Mouse (Mus musculus): ENCODE results near the gene Mthfd2. TPM values are rescaled to one million over a fixed set of nuclear protein-coding genes. Genes with fewer than 3 reads are reported as not detected.
A peak's percentile ranks its signal among the peaks of the same experiment; 100 is the strongest.

The Mthfd2 gene
- polyA plus RNA-seq, 1 experiment from 2014 or later, result 41.8 TPM

GRCm38 (mm10) chr6:83317108-83317741, 8.5 kb downstream of the Mthfd2 start:
- H3K9ac ChIP-seq (ENCODE audit: low read depth, low read length), result peak overlapping the region; percentile 87
- peaks cover 5% of the 10 kb centered on the region; the same call in 1 of the 2 replicates for H3K4me1 ChIP-seq (replicated peaks; ENCODE audit: control insufficient read depth, insufficient read depth, low read length)
- no peaks in the 10 kb centered on the region for H3K27me3 ChIP-seq (ENCODE audit: control insufficient read depth, insufficient read depth, low read length)
- peak overlapping the region; percentile 85 for H3K4me3 ChIP-seq (ENCODE audit: low read depth, low read length)
- ATAC-seq (ENCODE audit: low FRiP score) (peak; percentile 100), DNase-seq (ENCODE audit: low spot score) (peak; percentile 94)
- no peaks in the 10 kb centered on the region for H3K36me3 ChIP-seq (ENCODE audit: control insufficient read depth, insufficient read depth, low read length)
- H3K27ac ChIP-seq (ENCODE audit: low read depth, low read length), result no peak overlapping the region
- H3K9me3 ChIP-seq (ENCODE audit: control insufficient read depth, low read length), result no peaks in the 10 kb centered on the region
- WGBS, result under 1% methylated on average over 52 of the region's 52 CpGs
- H3K4me2 ChIP-seq (replicated peaks; ENCODE audit: low read depth, low read length), result peak overlapping the region; percentile 61

- WGBS, result 6% methylated on average over 10 of the region's 10 CpGs
- peak overlapping the region; percentile 85 for H3K4me3 ChIP-seq (ENCODE audit: low read depth, low read length)
- H3K9ac ChIP-seq (ENCODE audit: low read depth, low read length), result no peak overlapping the region
- H3K27ac ChIP-seq (ENCODE audit: low read depth, low read length), result no peak overlapping the region
- H3K27me3 ChIP-seq (ENCODE audit: control insufficient read depth, insufficient read depth, low read length), result no peaks in the 10 kb centered on the region
- DNase-seq (ENCODE audit: low spot score) (peak; percentile 61), ATAC-seq (ENCODE audit: low FRiP score) (no peak)
- H3K4me2 ChIP-seq (replicated peaks; ENCODE audit: low read depth, low read length), result peak overlapping the region; percentile 61
- H3K9me3 ChIP-seq (ENCODE audit: control insufficient read depth, low read length), result no peaks in the 10 kb centered on the region
- H3K36me3 ChIP-seq (ENCODE audit: control insufficient read depth, insufficient read depth, low read length), result no peaks in the 10 kb centered on the region
- H3K4me1 ChIP-seq (replicated peaks; ENCODE audit: control insufficient read depth, insufficient read depth, low read length), result peaks cover 5% of the 10 kb centered on the region; the same call in 1 of the 2 replicates
Measured at GRCm38 (mm10) chr6:83316022-83316421, 9.7 kb downstream of the Mthfd2 start.

DNA sequence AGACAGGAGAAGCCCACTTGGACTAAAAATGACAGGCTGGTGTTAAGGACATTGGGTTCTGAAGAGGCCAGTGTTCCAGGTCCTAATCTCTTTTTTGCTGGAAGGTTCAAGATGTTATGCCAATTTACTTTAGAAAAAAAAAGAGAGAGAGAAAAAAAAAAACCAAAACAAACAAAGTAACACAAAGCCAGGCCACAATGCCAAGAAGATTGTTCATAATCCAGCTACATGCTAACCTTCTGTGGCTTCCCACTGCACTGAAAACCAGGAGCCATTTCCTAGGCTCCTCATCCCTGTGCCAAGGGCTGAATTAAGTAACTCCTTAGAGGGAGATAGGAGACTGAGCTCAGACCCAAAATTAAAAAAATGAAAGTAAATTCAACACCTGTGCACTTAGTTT, 10.4 kb downstream of the Mthfd2 start:
- no peak for ATAC-seq (ENCODE audit: low FRiP score)
- H3K9me3 ChIP-seq (ENCODE audit: control insufficient read depth, low read length), result no peaks in the 10 kb centered on the region
- H3K4me3 ChIP-seq (ENCODE audit: low read depth, low read length), result no peak overlapping the region
- H3K4me2 ChIP-seq (replicated peaks; ENCODE audit: low read depth, low read length), result no peak overlapping the region; the same call in 1 of the 2 replicates
- H3K27ac ChIP-seq (ENCODE audit: low read depth, low read length), result no peak overlapping the region
- peaks cover 5% of the 10 kb centered on the region; the same call in 1 of the 2 replicates for H3K4me1 ChIP-seq (replicated peaks; ENCODE audit: control insufficient read depth, insufficient read depth, low read length)
- no peak overlapping the region for H3K9ac ChIP-seq (ENCODE audit: low read depth, low read length)
- no peak for DNase-seq (ENCODE audit: low spot score)
- no peaks in the 10 kb centered on the region for H3K27me3 ChIP-seq (ENCODE audit: control insufficient read depth, insufficient read depth, low read length)
- no peaks in the 10 kb centered on the region for H3K36me3 ChIP-seq (ENCODE audit: control insufficient read depth, insufficient read depth, low read length)

GRCm38 (mm10) chr6:83312514-83312913, 13.2 kb downstream of the Mthfd2 start:
- DNase-seq (ENCODE audit: low spot score) (no peak), ATAC-seq (ENCODE audit: low FRiP score) (no peak)
- Histone ChIP-seq H3K36me3 (ENCODE audit: control insufficient read depth, insufficient read depth, low read length) (no peaks in the 10 kb centered on the region), H3K27ac (ENCODE audit: low read depth, low read length) (no peak overlapping the region), H3K9me3 (ENCODE audit: control insufficient read depth, low read length) (no peaks in the 10 kb centered on the region), H3K4me1 (replicated peaks; ENCODE audit: control insufficient read depth, insufficient read depth, low read length) (peaks cover 5% of the 10 kb centered on the region; the same call in 1 of the 2 replicates), H3K9ac (ENCODE audit: low read depth, low read length) (no peak overlapping the region), H3K4me2 (replicated peaks; ENCODE audit: low read depth, low read length) (no peak overlapping the region), H3K4me3 (ENCODE audit: low read depth, low read length) (no peak overlapping the region), H3K27me3 (ENCODE audit: control insufficient read depth, insufficient read depth, low read length) (no peaks in the 10 kb centered on the region)
- WGBS, result 90% methylated on average over 8 of the region's 8 CpGs

- no peak overlapping the region for H3K4me2 ChIP-seq (replicated peaks; ENCODE audit: low read depth, low read length)
- no peaks in the 10 kb centered on the region for H3K9me3 ChIP-seq (ENCODE audit: control insufficient read depth, low read length)
- no peaks in the 10 kb centered on the region for H3K36me3 ChIP-seq (ENCODE audit: control insufficient read depth, insufficient read depth, low read length)
- 92% methylated on average over 7 of the region's 7 CpGs for WGBS
- DNase-seq (ENCODE audit: low spot score) (no peak), ATAC-seq (ENCODE audit: low FRiP score) (no peak)
- no peak overlapping the region for H3K27ac ChIP-seq (ENCODE audit: low read depth, low read length)
- no peak overlapping the region for H3K9ac ChIP-seq (ENCODE audit: low read depth, low read length)
- H3K27me3 ChIP-seq (ENCODE audit: control insufficient read depth, insufficient read depth, low read length), result no peaks in the 10 kb centered on the region
- peaks cover 5% of the 10 kb centered on the region; the same call in 1 of the 2 replicates for H3K4me1 ChIP-seq (replicated peaks; ENCODE audit: control insufficient read depth, insufficient read depth, low read length)
- no peak overlapping the region for H3K4me3 ChIP-seq (ENCODE audit: low read depth, low read length)
Measured at GRCm38 (mm10) chr6:83312021-83312420, 13.7 kb downstream of the Mthfd2 start.

GRCm38 (mm10) chr6:83311206-83311605, 14.5 kb downstream of the Mthfd2 start:
- Histone ChIP-seq H3K27ac (ENCODE audit: low read depth, low read length) (no peak overlapping the region), H3K9me3 (ENCODE audit: control insufficient read depth, low read length) (no peaks in the 10 kb centered on the region), H3K9ac (ENCODE audit: low read depth, low read length) (no peak overlapping the region), H3K4me3 (ENCODE audit: low read depth, low read length) (no peak overlapping the region), H3K4me1 (replicated peaks; ENCODE audit: control insufficient read depth, insufficient read depth, low read length) (peaks cover 3% of the 10 kb centered on the region; the same call in 1 of the 2 replicates), H3K36me3 (ENCODE audit: control insufficient read depth, insufficient read depth, low read length) (no peaks in the 10 kb centered on the region), H3K27me3 (ENCODE audit: control insufficient read depth, insufficient read depth, low read length) (no peaks in the 10 kb centered on the region), H3K4me2 (replicated peaks; ENCODE audit: low read depth, low read length) (no peak overlapping the region)
- no peak for ATAC-seq (ENCODE audit: low FRiP score)
- no peak for DNase-seq (ENCODE audit: low spot score)
- 94% methylated on average over 11 of the region's 11 CpGs for WGBS

DNA sequence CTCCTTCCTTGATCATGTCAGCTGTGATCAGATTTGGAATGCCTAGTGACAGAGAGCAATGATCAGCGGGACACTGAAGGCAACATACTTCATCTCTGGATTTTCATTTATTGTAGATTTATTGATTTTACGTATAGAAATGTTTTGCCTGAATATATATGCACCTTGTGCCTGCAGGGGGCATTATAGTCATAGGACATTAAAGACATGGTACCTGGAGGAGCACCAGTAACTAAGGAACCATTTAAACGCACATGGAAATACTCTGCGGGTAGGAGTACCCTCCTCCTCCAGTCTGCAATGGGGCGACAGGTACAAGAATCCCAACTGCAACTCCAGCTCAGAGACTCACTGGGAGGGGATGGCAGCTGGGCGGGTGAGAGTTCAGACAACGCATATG, 16.7 kb downstream of the Mthfd2 start:
- no peaks in the 10 kb centered on the region for H3K9me3 ChIP-seq (ENCODE audit: control insufficient read depth, low read length)
- no peak for ATAC-seq (ENCODE audit: low FRiP score)
- no peak overlapping the region for H3K9ac ChIP-seq (ENCODE audit: low read depth, low read length)
- peaks cover 2% of the 10 kb centered on the region; the same call in 1 of the 2 replicates for H3K36me3 ChIP-seq (ENCODE audit: control insufficient read depth, insufficient read depth, low read length)
- H3K27me3 ChIP-seq (ENCODE audit: control insufficient read depth, insufficient read depth, low read length), result no peaks in the 10 kb centered on the region
- no peak overlapping the region for H3K4me2 ChIP-seq (replicated peaks; ENCODE audit: low read depth, low read length)
- WGBS, result 94% methylated on average over 7 of the region's 7 CpGs
- no peaks in the 10 kb centered on the region for H3K4me1 ChIP-seq (replicated peaks; ENCODE audit: control insufficient read depth, insufficient read depth, low read length)
- no peak overlapping the region for H3K27ac ChIP-seq (ENCODE audit: low read depth, low read length)
- no peak overlapping the region for H3K4me3 ChIP-seq (ENCODE audit: low read depth, low read length)
- DNase-seq (ENCODE audit: low spot score), result no peak

GRCm38 (mm10) chr6:83302264-83302663, 23.4 kb downstream of the Mthfd2 start:
- H3K4me2 ChIP-seq (replicated peaks; ENCODE audit: low read depth, low read length), result no peak overlapping the region
- no peaks in the 10 kb centered on the region for H3K27me3 ChIP-seq (ENCODE audit: control insufficient read depth, insufficient read depth, low read length)
- no peak overlapping the region for H3K4me3 ChIP-seq (ENCODE audit: low read depth, low read length)
- H3K9ac ChIP-seq (ENCODE audit: low read depth, low read length), result no peak overlapping the region
- ATAC-seq (ENCODE audit: low FRiP score), result no peak
- peaks cover 2% of the 10 kb centered on the region; the same call in 1 of the 2 replicates for H3K36me3 ChIP-seq (ENCODE audit: control insufficient read depth, insufficient read depth, low read length)
- H3K9me3 ChIP-seq (ENCODE audit: control insufficient read depth, low read length), result no peaks in the 10 kb centered on the region
- H3K4me1 ChIP-seq (replicated peaks; ENCODE audit: control insufficient read depth, insufficient read depth, low read length), result no peaks in the 10 kb centered on the region
- WGBS, result 88% methylated on average over 5 of the region's 5 CpGs
- DNase-seq (ENCODE audit: low spot score), result no peak
- H3K27ac ChIP-seq (ENCODE audit: low read depth, low read length), result no peak overlapping the region

GRCm38 (mm10) chr6:83301294-83301693, 24.4 kb downstream of the Mthfd2 start:
- no peak overlapping the region for H3K4me2 ChIP-seq (replicated peaks; ENCODE audit: low read depth, low read length)
- H3K9me3 ChIP-seq (ENCODE audit: control insufficient read depth, low read length), result no peaks in the 10 kb centered on the region
- H3K27me3 ChIP-seq (ENCODE audit: control insufficient read depth, insufficient read depth, low read length), result no peaks in the 10 kb centered on the region
- ATAC-seq (ENCODE audit: low FRiP score) (no peak), DNase-seq (ENCODE audit: low spot score) (no peak)
- WGBS, result 96% methylated on average over 2 of the region's 2 CpGs
- H3K4me3 ChIP-seq (ENCODE audit: low read depth, low read length), result no peak overlapping the region
- no peaks in the 10 kb centered on the region for H3K4me1 ChIP-seq (replicated peaks; ENCODE audit: control insufficient read depth, insufficient read depth, low read length)
- peaks cover 2% of the 10 kb centered on the region; the same call in 1 of the 2 replicates for H3K36me3 ChIP-seq (ENCODE audit: control insufficient read depth, insufficient read depth, low read length)
- H3K27ac ChIP-seq (ENCODE audit: low read depth, low read length), result no peak overlapping the region
- H3K9ac ChIP-seq (ENCODE audit: low read depth, low read length), result no peak overlapping the region
